Mouse (Mus musculus) cerebellum, adult 2 months (tissue): ENCODE data around the gene 2010111I01Rik. TPM values are rescaled to one million over a fixed set of nuclear protein-coding genes. Genes with fewer than 3 reads are reported as not detected.
"Not testable (repeated sequence)": the region's sequence is repeated elsewhere in the genome, so short reads cannot be mapped to it uniquely, and the experiment has no call there.

Source experiments
- DNase-seq, 2 experiments: peaks; one replicate each; pipeline ENCODE4 v3.0.0; 2021
- H3K27ac ChIP-seq: fragments of 200-500 bp; 2 replicates; pipeline ENCODE4 v1.5.1; 2012; ENCODE audit warnings: low read length, control low read depth, inconsistent platforms; ENCODE audit not compliant: insufficient read depth
- H3K27me3 ChIP-seq: fragments of 200-500 bp; 2 replicates; pipeline ENCODE4 v1.6.1; 2012; ENCODE audit warnings: inconsistent platforms, mild to moderate bottlenecking, low read length, moderate library complexity; ENCODE audit not compliant: control insufficient read depth, insufficient read depth
- H3K4me1 ChIP-seq: fragments of 200-500 bp; 2 replicates; pipeline ENCODE4 v1.6.1; 2011; ENCODE audit warnings: low read length; ENCODE audit not compliant: control insufficient read depth, insufficient read depth
- H3K4me3 ChIP-seq: fragments of 200-500 bp; replicated peaks from 2 replicates; pipeline ENCODE3; 2011; ENCODE audit warnings: mild to moderate bottlenecking, low read depth, low read length, control low read depth; ENCODE audit not compliant: insufficient read depth
- CTCF ChIP-seq: fragments of 200-500 bp; IDR thresholded peaks from 2 replicates; pipeline ENCODE4 v1.5.1; 2011; ENCODE audit warnings: low read depth, mild to moderate bottlenecking, control low read depth, low read length, moderate library complexity, borderline replicate concordance; ENCODE audit not compliant: insufficient read depth
- POLR2A ChIP-seq: fragments of 200-500 bp; IDR thresholded peaks from 2 replicates; pipeline ENCODE4 v1.6.1; 2011; ENCODE audit warnings: low read length, control low read depth, borderline replicate concordance; ENCODE audit not compliant: insufficient read depth
- WGBS: fragments of 180-500 bp; shearing (Covaris S2); methylation state at CpG from one replicate; pipeline ENCODE4 v1.1.7; 2018; 5-methylcytosine and 5-hydroxymethylcytosine counted together
- polyA plus RNA-seq: library from polyadenylated mRNA; depleted of rRNA; stranded (reverse); fragments of >200 nt; gene quantifications from 2 replicates; pipeline ENCODE4 v1.2.3, GENCODE M21; 2012

The 2010111I01Rik gene
- polyA plus RNA-seq, 1 experiment, result 126 TPM

DNA sequence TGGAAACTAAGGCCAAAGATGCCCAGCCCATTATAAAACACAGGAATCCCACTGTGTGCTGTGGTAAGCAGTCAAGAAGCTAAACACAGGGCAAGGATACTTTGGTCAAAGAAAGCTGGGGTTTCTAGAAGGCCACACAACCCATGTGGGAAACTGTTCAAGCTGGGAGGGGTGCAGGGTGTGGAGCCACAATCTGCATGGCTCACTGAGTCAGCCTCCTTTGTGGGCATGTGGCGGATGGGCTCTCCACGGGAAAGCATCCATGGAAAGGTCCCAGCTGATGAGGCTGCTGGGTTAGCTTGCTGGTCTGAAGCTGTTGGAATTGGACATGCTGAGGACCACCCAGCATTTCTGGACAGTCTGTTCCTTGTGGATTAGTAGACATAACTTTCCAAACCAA is 378.1 kb downstream of the 2010111I01Rik start:
- Histone ChIP-seq H3K4me3 (no peak overlapping the region), H3K27ac (no peak overlapping the region), H3K4me1 (no peaks in the 10 kb centered on the region), H3K27me3 (no peaks in the 10 kb centered on the region)
- TF ChIP-seq CTCF, result no peak
- no peak for TF ChIP-seq POLR2A
- 42% methylated on average over 2 of the region's 2 CpGs for WGBS
- DNase-seq, result no peak

DNA sequence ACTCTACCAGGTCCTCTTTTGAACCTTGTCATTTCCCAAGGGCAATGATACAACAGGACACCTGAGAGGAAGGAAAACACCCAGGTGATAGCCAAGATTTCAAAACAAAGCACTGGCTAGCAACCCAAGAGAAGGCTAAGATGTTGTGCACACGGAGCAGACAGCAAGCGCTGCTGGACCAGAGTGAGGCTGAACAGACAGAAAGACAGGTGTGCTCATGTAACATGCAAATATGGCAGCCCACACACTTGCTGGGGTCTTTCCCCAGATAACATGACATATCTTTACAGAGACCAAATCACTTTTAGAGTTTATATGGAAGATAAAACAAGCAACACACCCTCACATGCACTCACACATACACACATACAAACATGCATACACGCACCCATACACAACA is 379.8 kb downstream of the 2010111I01Rik start:
- WGBS, result 98% methylated on average over 3 of the region's 3 CpGs
- no peak overlapping the region for H3K4me3 ChIP-seq
- H3K27me3 ChIP-seq, result no peaks in the 10 kb centered on the region
- H3K27ac ChIP-seq, result no peak overlapping the region
- no peak for DNase-seq
- no peaks in the 10 kb centered on the region for H3K4me1 ChIP-seq
- no peak for TF ChIP-seq POLR2A
- no peak for TF ChIP-seq CTCF

DNA sequence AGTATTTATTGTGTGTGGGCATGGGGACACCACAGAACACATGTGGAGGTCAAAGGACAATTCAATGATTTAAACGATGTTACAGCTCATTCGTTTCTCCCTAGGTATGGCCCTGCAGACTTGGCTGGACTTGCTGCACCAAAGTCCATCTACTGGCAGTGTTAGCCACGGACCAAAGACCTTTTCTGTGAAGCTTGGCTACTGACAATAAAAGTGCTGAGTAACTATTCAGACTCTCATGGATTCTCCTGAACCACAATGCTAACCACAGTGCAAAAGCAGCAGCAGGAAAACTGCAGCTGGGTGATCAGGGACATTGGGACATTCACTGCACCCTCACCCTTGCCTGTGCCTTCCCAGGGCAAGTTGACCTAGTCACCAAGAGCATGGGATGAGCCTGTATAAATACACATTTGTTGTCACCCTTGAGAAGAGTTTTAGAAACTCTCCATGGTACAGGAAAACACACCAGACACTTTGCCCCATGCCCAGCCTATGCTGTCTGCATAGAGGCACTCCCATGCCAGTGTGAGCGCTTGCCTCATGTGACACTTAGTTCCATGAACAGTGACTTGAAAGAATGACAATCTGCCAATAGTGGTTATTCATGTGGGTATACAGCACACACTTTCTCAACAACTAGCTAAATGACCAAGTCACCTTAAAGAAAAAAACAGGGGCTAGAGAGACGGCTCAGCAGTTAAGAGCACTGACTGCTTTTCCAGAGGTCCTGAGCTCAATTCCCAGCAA is 381.0 kb downstream of the 2010111I01Rik start:
- 70% methylated on average over 5 of the region's 5 CpGs for WGBS
- H3K4me3 ChIP-seq, result no peak overlapping the region
- DNase-seq, result no peak
- H3K27ac ChIP-seq, result no peak overlapping the region
- no peak for TF ChIP-seq CTCF
- no peak for TF ChIP-seq POLR2A
- H3K27me3 ChIP-seq, result no peaks in the 10 kb centered on the region
- no peaks in the 10 kb centered on the region for H3K4me1 ChIP-seq

DNA sequence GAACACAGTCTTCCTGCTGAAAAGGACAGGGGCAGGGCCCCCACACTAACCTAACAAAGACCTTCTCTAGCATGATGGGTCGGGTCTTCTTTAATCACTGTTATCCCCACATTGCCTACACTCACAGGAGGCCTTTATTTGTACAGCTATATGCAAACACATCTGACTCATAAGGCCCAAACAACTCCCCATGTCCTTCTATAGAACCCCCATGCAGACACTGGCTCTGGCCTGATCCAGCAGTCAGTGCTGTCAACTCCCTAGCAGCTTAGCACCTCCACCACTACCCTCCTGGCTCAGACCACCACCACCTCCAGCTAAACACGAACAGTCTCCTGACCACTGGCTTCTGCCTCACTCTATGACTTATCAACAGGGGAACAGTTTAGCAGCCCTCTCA is 382.9 kb downstream of the 2010111I01Rik start:
- no peak for TF ChIP-seq CTCF
- no peak for TF ChIP-seq POLR2A
- no peaks in the 10 kb centered on the region for H3K27me3 ChIP-seq
- no peaks in the 10 kb centered on the region for H3K4me1 ChIP-seq
- 84% methylated on average over 2 of the region's 2 CpGs for WGBS
- no peak overlapping the region for H3K27ac ChIP-seq
- no peak for DNase-seq
- no peak overlapping the region for H3K4me3 ChIP-seq

DNA sequence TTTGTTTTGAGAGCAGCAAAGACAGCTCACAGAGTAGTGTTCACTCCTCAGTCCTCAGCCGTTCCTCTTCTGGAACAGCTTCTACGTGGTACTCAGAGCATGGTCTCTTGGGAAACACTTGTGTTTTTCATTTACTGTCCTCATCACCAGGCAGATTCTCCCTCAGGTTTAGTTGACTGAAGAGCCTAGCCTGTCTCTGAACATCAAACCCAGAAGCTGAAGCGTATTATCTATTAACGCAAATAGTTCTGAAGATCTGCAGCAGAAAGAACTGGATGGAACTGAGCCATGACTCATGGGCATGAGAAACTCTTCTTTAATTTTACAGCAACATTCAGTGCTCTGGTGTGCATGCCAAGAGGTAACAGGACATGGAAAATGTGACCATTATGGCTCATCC is 385.4 kb downstream of the 2010111I01Rik start:
- TF ChIP-seq POLR2A, result no peak
- TF ChIP-seq CTCF, result no peak
- WGBS, result 80% methylated on average over 4 of the region's 4 CpGs
- no peak overlapping the region for H3K27ac ChIP-seq
- no peaks in the 10 kb centered on the region for H3K4me1 ChIP-seq
- H3K27me3 ChIP-seq, result no peaks in the 10 kb centered on the region
- DNase-seq, result no peak
- H3K4me3 ChIP-seq, result no peak overlapping the region

DNA sequence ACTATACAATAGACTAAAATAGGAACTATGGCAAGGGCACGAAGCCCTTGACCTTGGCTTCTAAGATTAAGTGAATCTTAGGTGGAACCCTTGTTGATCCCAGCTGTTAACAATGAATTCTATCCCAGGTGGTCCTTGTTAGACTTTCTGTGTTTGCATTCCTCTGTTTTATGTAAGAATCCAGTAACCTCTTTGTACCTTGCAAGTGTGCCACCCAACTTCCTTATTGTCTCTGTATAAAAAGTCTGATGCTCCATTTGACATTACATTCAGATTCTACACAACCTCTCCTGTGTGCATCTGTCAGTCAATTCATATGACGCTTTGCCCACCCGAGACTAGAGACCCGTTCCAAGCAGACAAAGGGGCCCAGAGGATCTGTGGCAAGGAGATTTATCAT is 388.6 kb downstream of the 2010111I01Rik start:
- 85% methylated on average over 4 of the region's 4 CpGs for WGBS
- not testable (repeated sequence) for H3K27ac ChIP-seq, H3K4me1 ChIP-seq, H3K27me3 ChIP-seq, DNase-seq, H3K4me3 ChIP-seq

DNA sequence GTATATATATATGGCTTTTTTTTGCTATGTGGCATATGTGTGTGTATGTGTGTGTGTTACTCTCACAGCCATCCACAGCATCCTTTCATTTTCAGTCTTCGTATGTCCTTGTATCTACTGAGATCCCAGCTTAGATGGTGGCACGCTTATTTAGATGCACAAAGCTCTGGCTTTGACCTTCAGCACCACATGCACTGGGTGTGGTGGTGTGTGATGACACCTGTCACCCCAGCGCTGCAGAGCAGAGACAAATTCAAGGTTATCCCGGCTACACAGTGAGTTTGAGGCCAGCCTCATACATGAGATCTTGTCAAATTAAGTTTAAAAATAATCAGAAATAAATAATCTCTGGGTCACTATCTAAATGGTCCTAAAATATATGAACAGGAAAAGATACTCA is 391.4 kb downstream of the 2010111I01Rik start:
- H3K4me1 ChIP-seq, result no peaks in the 10 kb centered on the region
- TF ChIP-seq POLR2A (no peak), CTCF (no peak)
- H3K27ac ChIP-seq, result no peak overlapping the region
- H3K27me3 ChIP-seq, result no peaks in the 10 kb centered on the region
- no peak overlapping the region for H3K4me3 ChIP-seq
- no peak for DNase-seq
- WGBS, result 94% methylated on average over 4 of the region's 4 CpGs

DNA sequence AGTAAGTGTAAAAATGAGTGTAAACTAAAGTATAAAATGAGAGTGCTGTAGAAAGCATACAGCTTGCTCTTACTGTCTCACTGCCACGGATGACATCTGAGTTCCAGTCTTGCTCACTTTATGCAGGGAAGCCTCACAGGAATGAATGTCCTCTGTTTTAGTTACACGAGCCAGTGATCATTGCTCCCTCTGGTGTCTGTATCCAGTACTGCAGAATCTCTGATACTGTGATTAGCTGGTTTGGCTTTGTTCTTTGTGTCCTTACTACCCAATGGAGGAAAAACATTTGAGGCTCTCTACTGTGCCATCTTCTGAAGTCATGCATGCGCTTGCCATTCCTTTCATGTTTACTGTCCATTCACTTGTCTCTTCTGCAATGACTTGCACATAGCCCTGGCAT is 391.9 kb downstream of the 2010111I01Rik start:
- 38% methylated on average over 3 of the region's 3 CpGs for WGBS
- H3K27me3 ChIP-seq, result no peaks in the 10 kb centered on the region

DNA sequence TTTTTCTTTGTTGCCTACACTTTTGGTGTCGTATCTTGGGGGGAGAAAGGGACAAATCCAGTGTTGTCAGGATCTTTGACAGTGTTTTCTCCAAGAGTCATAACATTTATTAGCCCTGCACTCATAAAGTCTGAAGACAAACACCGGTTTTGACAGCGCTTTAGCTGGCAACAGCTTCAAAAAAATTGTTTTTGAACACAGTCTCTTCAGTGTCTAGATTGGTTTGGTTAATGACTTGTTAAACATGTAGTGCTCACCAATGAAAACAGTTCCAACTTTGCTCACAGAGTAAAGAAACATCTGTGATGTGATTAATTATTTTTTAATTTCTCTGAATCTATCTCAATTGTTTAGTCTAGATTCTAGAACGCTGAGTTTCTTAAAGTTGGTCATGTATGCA is 394.7 kb downstream of the 2010111I01Rik start:
- Histone ChIP-seq H3K4me3 (no peak overlapping the region), H3K4me1 (no peaks in the 10 kb centered on the region), H3K27me3 (no peaks in the 10 kb centered on the region), H3K27ac (no peak overlapping the region)
- no peak for TF ChIP-seq POLR2A
- no peak for TF ChIP-seq CTCF
- 88% methylated on average over 4 of the region's 4 CpGs for WGBS
- DNase-seq, result no peak

More for the DNA sequence above, 391.9 kb downstream of the 2010111I01Rik start:
- peak; percentile 39 to 55 for DNase-seq
- TF ChIP-seq CTCF, result peak; percentile 52; the same call in 1 of the 2 replicates
- TF ChIP-seq POLR2A, result no peak
- Histone ChIP-seq H3K4me1 (no peaks in the 10 kb centered on the region), H3K4me3 (no peak overlapping the region), H3K27ac (no peak overlapping the region)
